Mouse (Mus musculus) subcutaneous adipose tissue, adult 2 months (tissue): ENCODE results near the gene Tmem235. TPM values are rescaled to one million over a fixed set of nuclear protein-coding genes. Genes with fewer than 3 reads are reported as not detected.

Source experiments
- polyA plus RNA-seq: library from polyadenylated mRNA; depleted of rRNA; stranded (reverse); fragments of >200 nt; gene quantifications from 2 replicates; pipeline ENCODE4 v1.2.3, GENCODE M21; 2012; ENCODE audit warnings: low replicate concordance; rRNA removed

The Tmem235 gene
- not detected in 2 replicates for polyA plus RNA-seq

DNA sequence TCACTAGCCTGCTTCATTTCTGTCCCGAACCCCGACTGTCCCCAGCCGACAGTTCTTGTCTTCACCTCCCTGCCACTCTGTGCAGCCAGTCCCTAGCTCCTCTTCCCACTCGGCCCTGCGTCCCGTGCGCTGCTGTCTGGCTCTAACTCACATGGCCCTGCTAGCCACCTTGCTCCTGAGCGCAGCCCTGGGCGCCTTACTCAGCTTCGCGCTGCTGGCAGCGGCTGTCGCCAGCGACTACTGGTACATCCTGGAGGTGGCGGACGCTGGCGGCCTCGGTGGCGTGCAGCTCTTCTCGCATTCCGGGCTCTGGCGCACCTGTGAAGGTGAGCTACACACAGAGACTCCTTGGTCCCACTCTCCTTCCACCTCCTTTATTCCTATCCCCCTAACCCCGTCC is at the start of gene Tmem235:
Gene Tmem235, plus strand, starts transcription at position 152 of the 400 bp plus-strand sequence.

DNA sequence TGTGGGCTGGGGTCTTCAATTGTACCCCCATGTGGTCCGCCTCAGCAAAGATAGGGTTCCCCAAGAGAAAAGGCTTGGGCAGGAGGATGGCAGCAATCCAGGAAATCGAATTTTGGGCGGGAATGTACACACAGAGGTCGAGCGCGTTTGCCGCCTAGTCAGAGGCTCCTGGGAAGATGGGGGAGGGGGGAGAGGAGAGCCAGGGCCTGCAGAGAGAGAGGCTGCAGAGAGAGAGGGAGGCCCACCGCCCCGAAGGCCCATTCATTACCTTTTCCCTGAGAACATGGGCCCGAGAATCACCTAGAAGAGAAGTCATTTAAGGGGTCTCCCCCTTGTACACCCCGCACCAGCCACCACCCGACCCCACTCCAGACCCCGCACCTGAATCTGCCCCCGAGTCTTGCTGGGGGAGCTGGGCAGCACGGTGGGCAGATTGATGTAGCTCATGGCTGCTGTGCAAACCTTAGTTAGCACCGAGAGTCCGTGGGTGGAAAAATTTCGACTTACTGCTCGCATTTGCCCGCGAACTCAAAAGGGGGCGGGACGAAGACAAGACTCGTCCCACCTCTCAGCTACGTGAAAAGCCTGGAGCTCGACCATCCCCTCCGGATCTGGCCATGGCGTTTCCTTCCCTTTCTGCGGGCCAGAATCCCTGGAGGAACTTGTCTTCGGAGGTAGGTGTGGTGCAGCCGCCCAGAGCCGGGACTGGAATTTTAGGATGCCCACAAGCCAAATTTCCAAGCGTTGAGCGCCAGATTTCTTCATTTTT is 35.0 kb upstream of the Tmem235 start, which contains the start of the genes Afmid and Tk1:
Gene Afmid, plus strand, starts transcription at position 592 of the 769 bp plus-strand sequence.
Gene Tk1, minus strand, starts transcription at position 760 of the 769 bp plus-strand sequence.

DNA sequence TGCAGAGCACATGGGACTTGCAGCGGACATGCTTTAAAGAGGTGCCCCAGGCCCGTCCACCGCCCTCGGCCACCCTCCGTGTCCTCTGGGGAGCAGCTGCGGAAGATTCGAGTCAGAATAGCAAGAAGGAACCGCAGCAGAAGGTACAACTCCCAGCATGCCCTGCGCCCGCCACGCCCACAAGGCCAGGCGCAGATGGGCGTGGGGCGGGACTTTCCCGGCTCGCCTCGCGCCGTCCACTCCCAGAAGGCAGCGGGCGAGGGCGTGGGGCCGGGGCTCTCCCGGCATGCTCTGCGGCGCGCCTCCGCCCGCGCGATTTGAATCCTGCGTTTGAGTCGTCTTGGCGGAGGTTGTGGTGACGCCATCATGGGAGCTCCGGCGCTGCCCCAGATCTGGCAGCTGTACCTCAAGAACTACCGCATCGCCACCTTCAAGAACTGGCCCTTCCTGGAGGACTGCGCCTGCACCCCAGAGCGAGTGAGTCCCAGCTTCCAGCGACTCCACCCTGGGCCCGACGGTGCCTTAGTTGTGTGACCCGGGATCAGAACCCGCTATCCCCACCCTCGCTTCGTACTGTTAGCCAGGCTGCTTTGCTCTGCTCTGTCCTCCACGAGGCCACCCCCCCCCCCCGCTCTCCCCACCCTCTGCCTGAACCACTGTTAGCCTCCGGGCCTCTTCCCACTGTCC is 11.4 kb upstream of the Tmem235 start, which contains the start of gene Birc5:
Gene Birc5, plus strand, starts transcription at position 267 of the 687 bp plus-strand sequence.

DNA sequence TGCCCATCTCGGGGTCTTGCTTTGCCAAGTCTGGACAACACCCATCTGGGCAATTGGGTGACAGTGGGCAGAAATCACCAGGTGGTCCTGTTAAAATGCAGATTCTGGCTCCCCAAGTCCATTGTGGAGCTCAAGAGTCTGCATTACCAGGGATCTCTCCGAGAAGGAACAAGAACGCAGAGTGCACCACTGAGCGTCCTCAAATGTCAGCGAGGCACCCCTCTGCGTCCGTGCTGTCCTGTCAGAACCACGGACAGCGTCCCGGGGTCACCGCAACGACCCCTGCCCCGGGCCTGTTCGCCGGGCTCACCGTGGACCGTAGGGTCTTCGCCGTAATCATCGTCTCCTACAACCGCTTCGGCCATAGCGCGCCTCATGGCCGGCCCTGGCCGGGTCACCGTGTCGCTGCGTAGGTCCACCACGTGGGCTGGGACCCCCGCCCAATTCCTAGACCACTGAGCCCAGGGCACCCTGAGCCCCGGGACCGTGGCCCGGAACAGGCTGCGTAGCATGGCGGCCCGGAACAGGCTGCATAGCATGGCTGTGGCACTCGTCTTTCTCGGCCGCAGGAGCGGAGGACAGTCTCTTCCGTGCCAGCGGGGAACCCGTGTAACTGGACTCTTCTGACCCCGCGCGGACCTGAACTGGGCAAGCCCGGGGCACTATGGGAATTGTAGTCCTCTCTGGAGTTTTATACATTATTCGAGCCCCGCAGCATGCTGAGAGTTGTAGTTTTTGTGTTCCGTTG is 12.5 kb downstream of the Tmem235 start, which contains the start of gene Tha1:
Gene Tha1, minus strand, starts transcription at position 621 of the 748 bp plus-strand sequence.

Other genes with a start within 250 kb of the Tmem235 start
- 20.3 and 38.3 TPM in 2 replicates for gene Tnrc6c, start 206.5 kb upstream of the Tmem235 start, polyA plus RNA-seq
- gene Tmc8, start 78.7 kb upstream of the Tmem235 start, polyA plus RNA-seq, result 7.0 and 14.5 TPM in 2 replicates
- 34.4 and 55.4 TPM in 2 replicates for gene Tmc6, start 78.6 kb upstream of the Tmem235 start, polyA plus RNA-seq
- 0.12 TPM in 1 of 2 replicates, not detected in the other for gene 6030468B19Rik, start 63.1 kb upstream of the Tmem235 start, polyA plus RNA-seq
- 0.13 TPM in 1 of 2 replicates, not detected in the other for gene Gm20708, start 51.1 kb upstream of the Tmem235 start, polyA plus RNA-seq
- 104 and 140 TPM in 2 replicates for gene Syngr2, start 51.1 kb upstream of the Tmem235 start, polyA plus RNA-seq
- gene Afmid, start 34.8 kb upstream of the Tmem235 start, polyA plus RNA-seq, result 5.9 and 9.7 TPM in 2 replicates
- gene Tk1, start 34.7 kb upstream of the Tmem235 start, polyA plus RNA-seq, result 4.8 and 39.0 TPM in 2 replicates
- 1.3 and 9.5 TPM in 2 replicates for gene Birc5, start 11.5 kb upstream of the Tmem235 start, polyA plus RNA-seq
- gene Tha1, start 12.7 kb downstream of the Tmem235 start, polyA plus RNA-seq, result 12.1 and 13.3 TPM in 2 replicates
- 8.3 and 24.4 TPM in 2 replicates for gene Socs3, start 109.3 kb downstream of the Tmem235 start, polyA plus RNA-seq
- gene Pgs1, start 125.5 kb downstream of the Tmem235 start, polyA plus RNA-seq, result 47.5 and 54.3 TPM in 2 replicates